Mouse (Mus musculus) Patski (cell line): Measurements from ENCODE around the gene Olfr147. TPM values are rescaled to one million over a fixed set of nuclear protein-coding genes. Genes with fewer than 3 reads are reported as not detected.
"Not testable (repeated sequence)": the region's sequence is repeated elsewhere in the genome, so short reads cannot be mapped to it uniquely, and the experiment has no call there.

Experiments
- ATAC-seq: fragments of 100-300 bp; one replicate; pipeline ENCODE4 v1.8.0; 2021
- CTCF ChIA-PET: fragments of 350-600 bp; sonication (Branson Sonifier 250); formaldehyde crosslinking; loops from one replicate; lab custom pipeline; 2022; ENCODE audit warnings: inconsistent platforms; lab: Charles Lee
- POLR2A ChIA-PET: fragments of 350-600 bp; sonication (Branson Sonifier 250); formaldehyde crosslinking; loops from one replicate; lab custom pipeline; 2022; ENCODE audit warnings: antibody characterized with exemption, inconsistent platforms; lab: Charles Lee
- DNase-seq: peaks from one replicate; pipeline ENCODE4 v3.0.0-alpha.2; 2011; ENCODE audit warnings: low read depth, low spot score
- H3K27me3 ChIP-seq: fragments of 371-371 bp; one replicate; pipeline ENCODE4 v1.5.1; 2021
- CTCF ChIP-seq: fragments of 100-300 bp; IDR thresholded peaks from one replicate; pipeline ENCODE4 v1.5.1; 2021
- in situ Hi-C: fragments of 300-500 bp; cut with MboI; formaldehyde crosslinking; loops from 3 replicates; pipeline ENCODE4 v1.11.1; 2018; ENCODE audit warnings: low pct_unique_long_range_greater_than_20kb, mixed read lengths
- polyA plus RNA-seq: library from polyadenylated mRNA; unstranded; gene quantifications from one replicate; pipeline ENCODE4 v1.2.3, GENCODE M21; 2021

Olfr147 gene
- polyA plus RNA-seq, result not detected

- DNase-seq (no peak), ATAC-seq (no peak)
- CTCF ChIA-PET, result no interaction called here
- H3K27me3 ChIP-seq, result no peaks in the 10 kb centered on the region
- POLR2A ChIA-PET, result no interaction called here
- TF ChIP-seq CTCF, result no peak
- in situ Hi-C loops, result no loop called here
Observed at GRCm38 (mm10) chr9:38401398-38401797, at the start of gene Olfr147. Gene Olfr147, plus strand, starts transcription at chr9:38401698.

- no peak for TF ChIP-seq CTCF
- in situ Hi-C loops, result no loop called here
- ATAC-seq (no peak), DNase-seq (no peak)
- ChIA-PET POLR2A (no interaction called here), CTCF (no interaction called here)
- no peaks in the 10 kb centered on the region for H3K27me3 ChIP-seq
Observed at GRCm38 (mm10) chr9:38366596-38366995, 34.9 kb upstream of the Olfr147 start, which contains the start of gene Olfr250. Gene Olfr250, plus strand, starts transcription at chr9:38366896.

- POLR2A ChIA-PET, result no interaction called here
- no peaks in the 10 kb centered on the region for H3K27me3 ChIP-seq
- DNase-seq, result no peak
- ATAC-seq, result no peak
- in situ Hi-C loops, result no loop called here
- no peak for TF ChIP-seq CTCF
- CTCF ChIA-PET, result no interaction called here
Observed at GRCm38 (mm10) chr9:38376786-38377185, 24.7 kb upstream of the Olfr147 start, which contains the start of gene Olfr251. Gene Olfr251, plus strand, starts transcription at chr9:38377086.

GRCm38 (mm10) chr9:38407502-38407901 lies 6.0 kb downstream of the Olfr147 start:
- H3K27me3 ChIP-seq, in situ Hi-C loops, POLR2A ChIA-PET, DNase-seq, CTCF ChIA-PET, ATAC-seq: not testable (repeated sequence)

- CTCF ChIA-PET, result interaction anchor here (1.0 kb wide), 1 partner anchor 15 kb away, joined by 3 read pairs; no protein-coding TSS in a partner anchor
- in situ Hi-C loops, ATAC-seq, POLR2A ChIA-PET, H3K27me3 ChIP-seq, DNase-seq: not testable (repeated sequence)
Observed at GRCm38 (mm10) chr9:38413502-38413901, 12.0 kb downstream of the Olfr147 start.

- no peak for TF ChIP-seq CTCF
- no peaks in the 10 kb centered on the region for H3K27me3 ChIP-seq
- in situ Hi-C loops, result no loop called here
- CTCF ChIA-PET, result no interaction called here
- ATAC-seq (no peak), DNase-seq (no peak)
- POLR2A ChIA-PET, result no interaction called here
Observed at GRCm38 (mm10) chr9:38423801-38424200, 22.3 kb downstream of the Olfr147 start.

GRCm38 (mm10) chr9:38427026-38427425 lies 25.5 kb downstream of the Olfr147 start:
- no peak for ATAC-seq
- TF ChIP-seq CTCF, result no peak
- POLR2A ChIA-PET, result no interaction called here
- CTCF ChIA-PET, result no interaction called here
- in situ Hi-C loops, result no loop called here
- no peaks in the 10 kb centered on the region for H3K27me3 ChIP-seq
- no peak for DNase-seq

- POLR2A ChIA-PET, result no interaction called here
- H3K27me3 ChIP-seq, result no peaks in the 10 kb centered on the region
- in situ Hi-C loops, result no loop called here
- ATAC-seq, result no peak
- CTCF ChIA-PET, result no interaction called here
- DNase-seq, result no peak
- no peak for TF ChIP-seq CTCF
Observed at GRCm38 (mm10) chr9:38429155-38429554, 27.7 kb downstream of the Olfr147 start, which contains the start of gene Olfr901. Gene Olfr901, plus strand, starts transcription at chr9:38429455.

GRCm38 (mm10) chr9:38447352-38447751 lies 45.9 kb downstream of the Olfr147 start, which contains the start of gene Olfr902:
Gene Olfr902, plus strand, starts transcription at chr9:38447652.
- CTCF ChIA-PET, result no interaction called here
- TF ChIP-seq CTCF, result no peak
- in situ Hi-C loops, result no loop called here
- POLR2A ChIA-PET, result no interaction called here
- DNase-seq, result no peak
- H3K27me3 ChIP-seq, result no peaks in the 10 kb centered on the region
- ATAC-seq, result no peak

Other genes with a start within 250 kb of the Olfr147 start
- gene Olfr891, start 220.9 kb upstream of the Olfr147 start, polyA plus RNA-seq, result not detected
- gene Olfr893, start 193.3 kb upstream of the Olfr147 start, polyA plus RNA-seq, result not detected
- not detected for gene Olfr894, start 183.6 kb upstream of the Olfr147 start, polyA plus RNA-seq
- not detected for gene Olfr143, start 148.9 kb upstream of the Olfr147 start, polyA plus RNA-seq
- gene Olfr895, start 133.8 kb upstream of the Olfr147 start, polyA plus RNA-seq, result not detected
- not detected for gene Olfr896-ps1, start 110.6 kb upstream of the Olfr147 start, polyA plus RNA-seq
- gene Olfr25, start 72.6 kb upstream of the Olfr147 start, polyA plus RNA-seq, result not detected
- gene Olfr898, start 53.3 kb upstream of the Olfr147 start, polyA plus RNA-seq, result not detected
- not detected for gene Olfr250, start 34.8 kb upstream of the Olfr147 start, polyA plus RNA-seq
- gene Olfr251, start 24.6 kb upstream of the Olfr147 start, polyA plus RNA-seq, result not detected
- gene Olfr901, start 27.8 kb downstream of the Olfr147 start, polyA plus RNA-seq, result not detected
- not detected for gene Olfr902, start 46.0 kb downstream of the Olfr147 start, polyA plus RNA-seq
- not detected for gene Olfr904, start 61.4 kb downstream of the Olfr147 start, polyA plus RNA-seq
- 0.05 TPM for gene Olfr905, start 69.4 kb downstream of the Olfr147 start, polyA plus RNA-seq
- gene Olfr906, start 85.4 kb downstream of the Olfr147 start, polyA plus RNA-seq, result not detected
- gene Olfr907, start 94.1 kb downstream of the Olfr147 start, polyA plus RNA-seq, result not detected
- gene Olfr911-ps1, start 119.9 kb downstream of the Olfr147 start, polyA plus RNA-seq, result not detected
- not detected for gene Olfr910, start 136.2 kb downstream of the Olfr147 start, polyA plus RNA-seq
- gene Olfr912, start 178.5 kb downstream of the Olfr147 start, polyA plus RNA-seq, result not detected
- gene Olfr913, start 191.1 kb downstream of the Olfr147 start, polyA plus RNA-seq, result not detected
- not detected for gene Olfr914, start 203.4 kb downstream of the Olfr147 start, polyA plus RNA-seq